Mouse (Mus musculus): ENCODE measurements around the gene Runx3.
"Not testable (repeated sequence)": the region's sequence is repeated elsewhere in the genome, so short reads cannot be mapped to it uniquely, and the experiment has no call there.

Runx3 gene

DNA sequence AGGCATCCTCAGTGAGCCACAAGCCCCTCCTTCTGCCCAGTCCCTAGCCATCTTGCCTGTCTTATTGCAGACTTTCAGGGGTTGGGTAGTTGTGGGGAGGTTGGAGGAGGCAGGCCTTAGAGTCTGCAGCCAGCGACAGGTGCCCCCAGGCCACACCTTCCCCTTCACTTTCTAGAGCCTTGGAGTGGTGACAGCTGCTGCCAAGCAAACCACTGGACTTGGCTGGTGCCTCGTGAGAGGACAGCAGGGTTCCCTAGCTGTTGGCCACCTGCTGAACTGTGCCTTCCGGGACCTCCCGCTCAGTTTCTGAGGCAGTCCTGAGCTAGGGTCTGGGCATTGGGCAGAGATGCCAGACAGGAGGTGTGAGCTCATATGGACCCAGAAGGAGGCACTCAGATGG lies 49.0 kb downstream of the Runx3 start:
- DNase-seq (ENCODE audit: low spot score), result no peak

DNA sequence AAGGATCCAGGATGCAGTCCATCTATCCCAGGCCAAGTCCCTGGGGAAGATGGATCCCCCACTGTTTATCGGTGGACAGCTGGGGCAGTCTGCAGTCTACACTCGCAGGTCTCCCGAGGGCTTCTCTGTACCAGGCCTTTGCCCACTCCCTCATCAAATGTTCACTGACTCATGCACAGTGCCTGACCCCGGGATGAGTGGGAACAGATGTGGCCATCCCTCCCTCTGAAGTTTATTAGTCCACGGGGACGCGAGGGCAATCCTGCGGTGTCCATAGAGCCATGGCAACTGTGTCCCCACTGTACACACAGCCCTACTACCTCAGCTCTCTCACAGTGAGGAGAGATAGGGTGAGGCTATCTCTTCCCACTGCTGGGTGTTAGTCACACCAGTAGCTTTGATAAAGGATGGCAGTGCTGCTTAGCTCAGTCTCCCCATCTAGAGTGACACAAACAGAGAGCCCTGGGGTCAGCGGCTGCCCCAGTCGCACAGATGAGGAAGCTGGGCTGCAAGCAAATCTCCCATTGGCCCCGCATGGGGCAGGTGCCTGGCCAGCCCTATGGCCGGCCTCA lies 50.9 kb downstream of the Runx3 start:
- DNase-seq (ENCODE audit: low spot score), result no peak

DNA sequence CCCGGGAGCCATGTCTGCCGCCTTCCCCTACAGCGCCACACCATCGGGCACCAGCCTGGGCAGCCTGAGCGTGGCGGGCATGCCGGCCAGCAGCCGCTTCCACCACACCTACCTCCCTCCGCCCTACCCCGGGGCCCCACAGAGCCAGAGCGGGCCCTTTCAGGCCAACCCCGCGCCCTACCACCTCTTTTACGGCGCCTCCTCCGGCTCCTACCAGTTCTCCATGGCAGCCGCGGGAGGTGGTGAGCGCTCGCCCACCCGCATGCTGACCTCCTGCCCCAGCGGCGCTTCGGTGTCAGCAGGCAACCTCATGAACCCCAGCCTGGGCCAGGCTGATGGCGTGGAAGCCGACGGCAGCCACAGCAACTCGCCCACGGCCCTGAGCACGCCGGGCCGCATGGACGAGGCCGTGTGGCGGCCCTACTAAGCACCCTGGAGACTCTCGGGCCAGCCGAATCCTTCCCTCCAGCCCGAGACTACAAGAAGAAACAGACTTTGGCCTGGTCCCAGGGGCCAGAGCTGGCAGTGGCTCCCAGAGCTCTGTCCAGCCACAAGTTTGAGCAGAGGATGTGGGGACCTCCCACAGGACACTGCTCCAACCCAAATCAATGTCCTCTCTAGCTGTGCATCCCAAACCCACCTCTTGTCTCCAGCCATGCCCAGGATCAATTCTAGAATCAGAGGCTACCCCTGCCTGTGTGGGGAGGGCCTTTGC lies 55.1 kb downstream of the Runx3 start:
- no peak for DNase-seq (ENCODE audit: low spot score)

DNA sequence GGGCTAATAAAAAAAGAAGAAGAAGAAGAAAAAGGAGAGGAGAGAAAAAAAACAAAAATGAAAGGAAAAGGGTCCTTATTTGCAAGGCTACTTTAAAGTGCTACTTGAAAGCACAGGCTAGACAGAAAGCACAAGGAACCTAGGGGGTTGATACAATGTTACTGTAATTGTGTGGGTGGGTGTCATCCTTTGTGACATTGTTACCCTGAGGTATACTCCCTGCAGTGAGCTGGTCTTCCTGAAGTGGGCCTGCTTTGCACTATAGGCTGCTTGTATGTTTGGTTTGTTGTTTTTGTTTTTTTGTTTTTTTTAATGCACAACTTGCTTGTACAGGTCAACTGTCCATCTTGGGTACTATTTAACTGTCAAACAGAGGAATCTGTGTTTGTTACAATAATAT lies 57.1 kb downstream of the Runx3 start:
- no peak for DNase-seq (ENCODE audit: low spot score)

DNA sequence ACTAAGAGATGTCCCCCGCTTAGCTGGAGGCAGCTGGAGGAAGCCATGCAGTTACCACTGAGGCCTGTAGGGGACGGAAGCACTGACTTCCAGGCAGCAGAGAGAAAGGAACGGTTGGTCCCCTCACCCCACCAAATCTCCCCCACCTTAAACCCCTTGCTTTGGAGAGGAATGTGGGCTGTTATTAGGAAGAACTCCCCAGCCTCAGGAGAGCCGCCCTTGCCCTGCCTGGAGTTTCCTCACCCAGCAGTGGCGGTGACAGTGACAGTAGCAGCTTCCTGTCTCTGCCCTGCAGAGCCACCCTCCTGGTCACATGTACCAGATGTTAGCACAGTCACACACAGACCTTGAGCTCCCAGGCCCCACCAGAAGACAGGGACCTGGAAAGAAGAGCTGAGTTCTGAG lies 58.6 kb downstream of the Runx3 start:
- DNase-seq (ENCODE audit: low spot score), result no peak

DNA sequence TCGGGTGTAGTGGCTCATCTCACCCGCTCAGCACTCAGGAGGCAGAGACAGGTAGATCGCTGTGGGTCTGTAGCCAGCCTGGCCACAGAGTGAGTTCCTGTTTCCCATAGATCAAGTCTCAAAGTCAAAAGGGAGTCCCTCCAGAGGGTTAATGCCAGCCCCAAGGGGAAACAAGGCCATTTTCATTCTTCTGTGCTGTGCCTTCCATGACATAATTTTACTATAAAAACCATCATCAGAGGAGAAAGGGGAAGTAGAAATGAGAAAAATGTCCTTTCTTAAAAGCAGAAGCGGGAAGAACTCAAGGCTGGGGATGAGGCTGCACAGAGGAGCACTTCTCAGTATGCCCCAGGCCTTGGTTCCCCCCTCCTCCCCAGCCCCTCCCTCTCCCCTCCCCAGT lies 61.4 kb downstream of the Runx3 start:
- no peak for DNase-seq (ENCODE audit: low spot score)

DNA sequence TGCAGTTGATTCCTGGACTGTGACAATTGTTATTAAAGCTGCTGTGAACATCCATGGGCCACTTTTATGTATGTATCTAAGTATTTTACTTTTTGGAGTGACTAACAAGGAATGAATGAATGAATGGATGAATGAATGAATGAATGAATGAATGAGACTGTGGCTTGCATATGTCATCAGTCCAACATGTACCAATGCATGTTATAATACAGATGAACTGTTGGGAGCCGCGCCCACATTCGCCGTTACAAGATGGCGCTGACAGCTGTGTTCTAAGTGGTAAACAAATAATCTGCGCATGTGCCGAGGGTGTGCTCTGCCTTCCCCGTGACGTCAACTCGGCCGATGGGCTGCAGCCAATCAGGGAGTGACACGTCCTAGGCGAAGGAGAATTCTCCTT lies 63.8 kb downstream of the Runx3 start:
- not testable (repeated sequence) for DNase-seq (ENCODE audit: low spot score)

DNA sequence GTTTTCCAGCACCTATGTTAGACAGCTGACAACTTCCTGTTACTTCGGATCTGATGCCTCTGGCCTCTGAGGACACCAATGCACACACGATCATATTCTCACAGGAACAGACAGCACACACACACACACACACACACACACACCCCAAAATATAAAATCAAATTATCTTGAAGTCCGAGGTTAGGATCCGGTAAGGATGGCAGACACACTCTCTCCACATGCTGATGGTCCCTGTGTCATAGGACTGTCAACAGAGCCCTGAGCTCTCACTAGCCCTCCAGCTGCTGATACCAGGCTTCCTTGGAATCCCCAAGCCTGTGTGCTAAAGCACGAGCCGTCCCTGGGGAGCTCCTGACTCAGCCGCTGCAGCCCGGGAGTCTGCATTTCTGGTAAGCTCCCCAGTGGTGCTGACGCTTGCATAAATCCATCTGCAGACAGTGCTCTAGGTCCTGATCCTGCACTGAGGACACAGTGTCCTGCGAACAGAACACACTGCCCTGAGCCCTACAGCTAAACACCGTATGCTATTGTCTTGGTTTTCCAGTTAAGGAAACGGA lies 69.1 kb downstream of the Runx3 start:
- peak; percentile 42 for DNase-seq (ENCODE audit: low spot score)

DNA sequence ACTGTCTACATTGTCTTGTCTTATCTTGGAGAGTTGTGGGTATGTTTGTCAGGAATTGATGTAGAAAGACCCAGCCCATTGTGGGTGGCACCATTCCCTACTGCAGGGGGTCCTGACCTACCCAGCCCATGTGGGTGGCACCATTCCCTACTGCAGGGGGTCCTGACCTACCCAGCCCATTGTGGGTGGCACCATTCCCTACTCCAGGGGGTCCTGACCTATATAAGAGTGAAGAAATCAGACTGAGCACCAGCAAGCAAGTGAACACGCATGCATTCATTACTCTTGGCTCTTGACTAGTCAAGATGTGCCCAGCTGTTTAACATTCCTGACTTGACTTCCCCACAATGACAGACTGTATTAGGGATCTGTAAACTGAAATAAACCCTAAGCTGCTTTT lies 69.9 kb downstream of the Runx3 start:
- no peak for DNase-seq (ENCODE audit: low spot score)

DNA sequence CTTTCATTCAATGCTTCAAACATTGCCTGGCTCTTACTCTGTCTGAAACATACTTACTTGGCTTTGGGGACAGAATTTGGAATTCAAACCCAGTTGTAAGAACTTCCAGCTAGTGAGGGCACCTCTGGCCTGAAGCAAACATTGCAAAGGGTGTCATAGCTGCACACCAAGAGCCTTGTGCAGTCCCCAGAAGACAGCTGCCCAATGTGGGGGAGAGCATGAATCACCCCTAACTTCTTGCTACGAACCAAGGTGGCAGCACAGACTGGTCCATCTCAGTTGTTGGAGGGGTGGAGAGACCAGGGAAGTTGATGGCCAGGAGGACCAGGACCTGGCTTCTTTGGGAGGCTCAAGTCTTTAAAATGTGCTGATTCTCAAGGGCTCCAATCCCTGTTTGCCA lies 70.7 kb downstream of the Runx3 start:
- DNase-seq (ENCODE audit: low spot score), result no peak

DNA sequence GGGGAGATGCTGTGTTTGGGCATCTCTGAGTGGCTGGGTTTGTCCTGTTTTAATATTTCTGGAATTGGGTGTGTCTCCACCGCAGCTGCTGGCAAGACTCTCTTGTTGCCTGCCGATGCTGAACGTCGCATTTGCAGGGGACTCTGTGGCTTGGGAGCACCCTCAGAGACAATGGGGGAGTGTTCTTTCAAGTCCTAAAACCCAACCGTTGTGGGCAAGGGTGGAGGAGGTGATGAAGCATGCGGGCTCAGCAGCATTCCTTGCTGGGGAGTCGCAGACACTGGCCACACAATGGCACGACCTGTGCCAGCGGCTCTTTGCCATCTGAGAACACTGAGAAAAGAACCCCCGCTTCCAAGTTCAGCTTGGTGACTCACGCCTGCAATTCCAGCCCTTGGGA lies 71.2 kb downstream of the Runx3 start:
- no peak for DNase-seq (ENCODE audit: low spot score)

DNA sequence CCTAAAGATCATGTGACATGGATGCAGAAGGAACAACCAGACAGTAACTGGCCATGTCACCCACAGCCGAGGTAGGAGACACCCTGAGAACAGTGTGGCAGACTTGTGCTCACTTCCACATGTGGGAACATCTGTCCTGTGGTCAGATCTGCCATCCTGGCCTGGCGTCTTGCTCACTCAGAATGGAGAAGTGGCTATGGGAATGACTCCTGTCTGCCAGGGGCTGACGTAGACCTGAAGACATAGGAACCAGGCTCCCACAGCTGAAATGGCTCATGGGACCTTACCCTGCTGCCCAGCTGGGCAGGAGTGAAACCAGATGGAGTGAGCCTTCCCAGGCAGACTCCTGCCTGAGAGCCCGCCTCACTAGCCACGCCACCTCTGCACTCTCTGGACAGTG lies 72.4 kb downstream of the Runx3 start:
- no peak for DNase-seq (ENCODE audit: low spot score)

DNA sequence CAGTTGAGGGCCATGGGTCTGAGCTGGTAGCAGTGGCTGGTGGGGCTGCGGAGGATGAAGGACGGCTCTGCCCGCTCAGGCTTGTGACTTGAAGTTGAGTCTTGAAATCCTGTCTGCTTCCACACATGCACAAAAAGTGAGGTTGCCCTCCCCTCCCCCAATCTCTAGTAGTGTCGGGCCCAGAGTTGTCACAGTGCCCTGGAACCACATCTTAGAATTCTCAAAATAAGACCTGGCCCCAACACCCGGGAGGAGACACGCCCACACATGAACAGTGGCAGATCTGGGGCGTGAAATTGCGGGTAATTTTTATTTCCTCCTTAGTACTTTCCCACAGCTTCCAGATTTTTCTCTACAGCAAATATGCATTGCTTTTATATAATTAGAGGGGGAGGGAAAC lies 77.4 kb downstream of the Runx3 start:
- no peak for DNase-seq (ENCODE audit: low spot score)

DNA sequence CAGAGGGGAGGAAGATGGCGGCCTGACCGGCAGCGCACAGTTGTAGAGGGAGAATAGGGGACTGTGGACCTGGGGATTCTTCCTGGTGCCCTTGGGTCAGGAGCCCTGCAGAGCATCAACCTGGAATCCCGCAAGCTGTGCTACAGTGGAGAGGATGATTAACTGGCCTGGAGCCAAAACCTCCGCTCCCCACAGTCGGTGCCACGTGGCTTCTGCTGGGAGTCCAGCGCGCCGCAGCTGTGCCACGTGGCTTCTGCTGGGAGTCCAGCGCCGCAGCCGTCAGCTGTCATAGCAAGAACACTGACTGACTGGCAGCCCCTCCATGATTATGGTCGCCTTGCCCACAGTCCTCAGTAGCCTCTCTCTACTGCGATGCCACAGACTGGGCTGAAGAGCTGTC lies 81.3 kb downstream of the Runx3 start:
- DNase-seq (ENCODE audit: low spot score), result no peak

DNA sequence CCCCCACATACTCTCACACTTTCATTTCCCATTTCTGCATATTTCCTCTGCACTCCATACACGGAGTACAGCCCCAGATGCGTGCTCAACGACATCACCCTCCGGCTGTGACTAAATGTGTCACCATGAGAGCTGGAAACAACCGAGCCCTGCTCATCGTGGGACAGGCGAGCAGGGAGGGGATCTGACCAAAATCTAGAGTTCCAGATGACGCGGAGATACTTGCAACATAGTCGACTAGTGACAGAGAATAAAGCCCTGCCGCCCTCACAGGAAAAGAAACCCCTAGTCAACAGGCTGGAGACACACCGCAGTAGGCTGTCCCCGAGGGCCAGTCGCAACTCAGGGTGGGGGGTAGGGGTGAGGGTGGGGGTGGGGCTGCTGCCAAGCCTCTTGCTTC lies 82.8 kb downstream of the Runx3 start:
- peak; percentile 22 for DNase-seq (ENCODE audit: low spot score)

DNA sequence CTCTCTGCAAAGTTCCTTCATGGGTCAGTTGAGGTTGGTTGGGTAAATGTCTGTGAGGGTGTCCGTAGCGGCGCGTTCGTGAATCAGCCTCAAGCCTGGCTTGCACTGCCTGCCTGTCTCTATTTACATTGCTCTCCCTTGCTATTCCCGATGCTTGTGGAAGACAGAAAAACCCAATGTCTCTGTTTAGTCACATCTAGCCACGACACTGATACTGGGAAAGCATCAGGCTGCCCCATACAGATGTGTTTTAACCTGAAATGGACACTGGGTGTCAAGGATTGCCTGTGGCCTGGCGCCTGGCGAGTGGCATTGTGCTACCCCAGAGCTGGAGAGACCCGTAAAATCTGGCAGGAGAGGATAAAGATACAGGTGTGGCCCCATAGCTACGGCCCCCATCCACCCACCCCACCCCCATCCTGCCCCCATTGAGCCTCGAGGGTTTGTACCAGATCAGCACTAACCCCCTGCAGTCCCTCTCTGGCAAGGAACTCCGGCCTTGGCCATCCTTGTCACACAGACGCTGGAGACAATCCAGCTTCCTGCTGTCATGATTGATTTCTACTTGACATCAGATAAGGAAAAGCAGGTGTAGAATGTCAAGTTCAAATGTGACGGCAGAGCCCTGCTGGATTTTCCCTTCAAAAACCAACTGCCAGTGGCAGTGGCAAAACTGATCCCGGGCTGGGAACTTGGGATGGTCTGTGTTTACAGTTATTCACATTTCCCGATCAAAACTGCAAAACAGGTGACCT lies 83.5 kb downstream of the Runx3 start:
- DNase-seq (ENCODE audit: low spot score), result peak; percentile 33

DNA sequence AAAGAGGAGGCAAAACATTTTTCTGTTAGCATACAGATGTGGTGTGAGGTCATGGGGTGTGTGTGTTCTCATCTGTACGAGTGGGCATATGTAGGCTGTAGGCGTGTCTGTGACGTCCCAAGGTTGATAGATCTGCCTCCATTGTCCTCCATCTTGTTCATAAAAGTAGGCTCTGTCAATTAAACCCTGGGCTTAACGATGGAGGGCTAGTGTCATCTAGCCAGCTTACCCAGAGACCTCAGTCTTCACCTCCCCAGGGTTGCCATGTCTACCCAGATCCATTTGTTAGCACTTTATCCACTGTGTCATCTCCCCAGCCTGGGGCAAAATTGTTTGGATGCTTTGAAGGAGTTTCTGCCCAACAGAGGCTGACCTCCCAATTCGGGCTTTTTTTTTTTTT lies 84.2 kb downstream of the Runx3 start:
- no peak for DNase-seq (ENCODE audit: low spot score)

DNA sequence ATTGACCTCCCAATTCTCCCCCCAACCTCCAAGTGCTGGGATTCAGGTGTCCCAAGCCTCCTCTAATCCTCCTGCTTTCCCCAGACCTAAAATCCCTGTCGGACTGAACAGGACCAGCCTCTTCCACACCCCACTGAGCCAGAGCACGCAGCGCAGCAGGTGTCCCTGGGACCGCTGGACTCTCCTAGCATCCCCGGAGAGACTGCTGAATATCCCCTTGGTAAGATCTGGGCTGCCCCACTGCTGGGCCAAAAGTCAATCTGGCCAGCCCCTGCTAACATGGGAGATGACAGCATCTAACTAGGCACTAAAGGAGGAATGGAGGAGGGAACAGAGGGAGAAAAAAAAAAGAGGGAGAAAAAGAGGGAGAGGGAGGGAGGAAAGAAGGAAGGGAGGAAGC lies 84.8 kb downstream of the Runx3 start:
- no peak for DNase-seq (ENCODE audit: low spot score)

DNA sequence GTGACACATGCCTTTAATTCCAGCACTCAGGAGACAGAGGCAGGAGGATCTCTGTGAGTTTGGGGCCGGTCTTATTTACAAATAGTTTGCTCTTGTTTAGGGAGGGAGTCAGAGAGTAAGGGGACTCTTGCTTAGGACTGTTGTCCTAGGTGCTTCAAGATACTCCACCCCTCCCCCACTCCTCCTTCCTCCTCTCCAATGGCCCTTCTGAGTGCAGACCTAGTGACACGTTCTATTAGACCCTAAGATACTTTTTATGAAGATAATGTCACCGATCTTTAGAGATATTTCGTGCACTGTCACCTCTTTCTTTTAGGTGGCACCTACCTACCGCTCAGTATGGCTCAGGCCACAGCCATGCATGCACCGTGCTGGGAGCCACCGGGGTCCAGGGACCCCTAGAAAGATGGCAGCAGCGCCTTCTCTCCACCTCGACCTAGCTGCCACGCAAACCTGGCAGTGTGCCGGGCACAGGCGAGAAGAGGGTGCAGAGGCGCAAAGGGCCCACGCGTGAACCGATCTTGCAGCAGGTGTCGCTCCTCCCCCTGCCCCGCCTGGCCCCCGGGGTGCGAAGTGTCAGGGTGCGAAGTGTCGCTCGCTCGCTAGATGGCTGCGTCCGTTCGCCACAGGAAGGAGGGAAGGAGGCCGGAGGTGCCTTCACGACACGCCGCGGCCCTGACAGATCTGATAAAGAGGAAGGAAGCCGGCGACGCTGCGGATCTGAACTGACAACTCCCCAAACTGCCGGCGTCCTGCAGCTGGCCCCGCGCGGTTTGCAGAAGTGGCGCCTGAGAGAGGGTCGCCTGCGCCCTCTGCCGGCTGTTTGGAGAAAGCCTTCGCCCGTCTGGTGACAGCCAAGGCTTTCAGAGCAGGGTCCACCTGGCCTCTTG lies 85.5 kb downstream of the Runx3 start:
- DNase-seq (ENCODE audit: low spot score), result peak; percentile 80

DNA sequence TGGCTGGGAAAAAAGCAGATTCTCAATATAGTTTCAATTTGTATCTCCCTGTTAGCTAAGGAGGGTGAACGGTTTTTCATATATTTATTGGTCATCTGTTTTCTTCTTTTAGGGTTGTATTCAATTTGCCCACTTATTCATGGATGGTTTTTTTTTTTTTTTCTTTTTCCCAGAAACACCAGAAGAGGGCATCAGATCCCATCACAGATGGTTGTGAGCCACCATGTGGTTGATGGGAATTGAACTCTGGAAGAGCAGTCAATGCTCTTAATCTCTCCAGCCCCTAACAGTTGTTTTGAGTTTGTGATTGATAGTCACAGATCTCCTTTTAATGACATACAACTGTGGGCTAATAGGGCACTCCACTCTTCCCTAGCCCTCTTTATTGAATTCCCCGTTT lies 89.4 kb downstream of the Runx3 start:
- DNase-seq (ENCODE audit: low spot score), result no peak

DNA sequence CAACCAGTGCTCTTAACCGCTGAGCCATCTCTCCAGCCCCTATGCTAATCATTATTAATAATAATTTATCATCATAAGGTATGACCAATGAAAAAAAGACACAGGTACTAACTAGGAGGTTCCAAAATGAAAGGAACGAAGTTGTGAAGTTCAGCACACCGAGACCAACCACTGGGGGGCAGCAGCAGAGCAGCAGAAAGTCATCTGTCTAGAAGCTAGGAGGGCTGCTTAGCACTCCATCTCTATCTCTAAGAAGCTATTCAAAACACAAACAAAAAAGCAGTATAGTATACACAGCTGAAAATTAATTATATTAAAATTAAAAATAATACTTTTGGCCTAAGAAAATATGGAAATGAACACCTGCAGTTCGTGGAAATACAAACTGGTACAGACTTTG lies 99.2 kb downstream of the Runx3 start:
- peak; percentile 14 for DNase-seq (ENCODE audit: low spot score)

DNA sequence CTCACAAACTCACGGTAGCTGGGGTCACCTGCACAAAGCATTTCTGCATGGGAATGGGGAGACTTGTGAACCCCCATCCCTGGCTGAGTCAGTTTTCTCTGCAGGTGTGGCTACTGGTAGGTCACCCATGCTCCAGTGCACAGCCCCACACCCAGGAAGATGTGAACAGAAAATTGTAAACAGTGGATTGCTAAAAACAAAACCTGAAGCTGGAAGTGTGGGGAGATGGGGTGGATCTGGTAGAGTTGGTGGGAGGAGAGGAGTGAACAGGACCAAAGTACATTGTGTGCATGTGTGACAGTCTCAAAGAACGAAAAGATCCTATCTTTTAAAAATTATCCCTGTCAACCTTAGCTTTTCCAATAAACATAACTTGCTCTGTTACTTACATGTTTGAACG lies 100.2 kb downstream of the Runx3 start:
- DNase-seq (ENCODE audit: low spot score), result no peak

Measured in MN1 (cell line).